Mouse (Mus musculus) MEL (cell line): Measurements from ENCODE around the gene Rgcc. TPM values are rescaled to one million over a fixed set of nuclear protein-coding genes. Genes with fewer than 3 reads are reported as not detected.
A peak's percentile ranks its signal among the peaks of the same experiment; 100 is the strongest.

Source experiments
- DNase-seq: peaks from one replicate; pipeline ENCODE4 v3.0.0; 2011; ENCODE audit warnings: low read depth, low spot score
- H3K27ac ChIP-seq: 2 replicates; pipeline ENCODE4 v1.5.1; 2012; ENCODE audit warnings: low read depth, mild to moderate bottlenecking, control low read depth, low read length, moderate library complexity; ENCODE audit not compliant: control insufficient read depth
- H3K27me3 ChIP-seq, 2 experiments: fragments of 150-350 bp in 1 of 2; sonication (generic) in 1 of 2; 2 replicates each; pipeline ENCODE4 v1.6.1; 2012; ENCODE audit warnings: low read length in 2 of 2, mild to moderate bottlenecking in 2 of 2, improper control_type of control experiment in 1 of 2, moderate library complexity in 1 of 2; ENCODE audit not compliant: insufficient read depth in 2 of 2, control insufficient read depth in 1 of 2
- H3K36me3 ChIP-seq, 2 experiments: 2 replicates each; pipeline ENCODE4 v1.6.1; 2012 to 2014; ENCODE audit warnings: low read length in 2 of 2, improper control_type of control experiment in 1 of 2, inconsistent platforms in 1 of 2, mild to moderate bottlenecking in 1 of 2; ENCODE audit not compliant: insufficient read depth in 2 of 2, control insufficient read depth in 1 of 2
- H3K4me1 ChIP-seq, 2 experiments: fragments of 150-350 bp in 1 of 2; sonication (generic) in 1 of 2; 2 replicates each; pipeline ENCODE4 v1.6.1; 2012; ENCODE audit warnings: low read length in 2 of 2, improper control_type of control experiment in 1 of 2, mild to moderate bottlenecking in 1 of 2; ENCODE audit not compliant: insufficient read depth in 2 of 2, control insufficient read depth in 1 of 2
- H3K4me3 ChIP-seq, 2 experiments: fragments of 150-350 bp in 1 of 2; sonication (generic) in 1 of 2; 2 replicates each; pipeline ENCODE4 v1.5.1; 2012; ENCODE audit warnings: low read depth in 2 of 2, low read length in 2 of 2, mild to moderate bottlenecking in 2 of 2, moderate library complexity in 2 of 2, control low read depth in 1 of 2, improper control_type of control experiment in 1 of 2; ENCODE audit not compliant: control insufficient read depth in 1 of 2, insufficient read depth in 1 of 2
- H3K79me2 ChIP-seq: 2 replicates; pipeline ENCODE4 v1.6.1; 2012; ENCODE audit warnings: mild to moderate bottlenecking, low read length, moderate library complexity; ENCODE audit not compliant: control insufficient read depth, poor library complexity, insufficient read depth
- H3K9ac ChIP-seq: 2 replicates; pipeline ENCODE4 v1.6.1; 2012; ENCODE audit warnings: low read depth, mild to moderate bottlenecking, control low read depth, low read length, moderate library complexity; ENCODE audit not compliant: control insufficient read depth, poor library complexity, severe bottlenecking
- H3K9me3 ChIP-seq: fragments of 150-350 bp; sonication (generic); replicated peaks from 2 replicates; pipeline ENCODE4 v1.6.1; 2012; ENCODE audit warnings: mild to moderate bottlenecking, low read length, improper control_type of control experiment, moderate library complexity; ENCODE audit not compliant: insufficient read depth
- CHD1 ChIP-seq: IDR thresholded peaks from 2 replicates; pipeline ENCODE4 v1.6.1; 2012; ENCODE audit warnings: low read depth, mild to moderate bottlenecking, inconsistent platforms, low read length, improper control_type of control experiment
- CHD2 ChIP-seq: IDR thresholded peaks from 2 replicates; pipeline ENCODE4 v1.6.1; 2011; ENCODE audit warnings: low read length, improper control_type of control experiment
- E2F4 ChIP-seq: IDR thresholded peaks from 2 replicates; pipeline ENCODE4 v1.6.1; 2011; ENCODE audit warnings: low read depth, low read length, improper control_type of control experiment, borderline replicate concordance
- EP300 ChIP-seq, 2 experiments: IDR thresholded peaks; 2 replicates each; pipeline ENCODE4 v1.6.1; 2011; ENCODE audit warnings: improper control_type of control experiment in 2 of 2, low read length in 2 of 2, low read depth in 1 of 2, mild to moderate bottlenecking in 1 of 2
- ETS1 ChIP-seq: IDR thresholded peaks from 2 replicates; pipeline ENCODE4 v1.6.1; 2012; ENCODE audit warnings: low read depth, mild to moderate bottlenecking, inconsistent platforms, low read length, improper control_type of control experiment, moderate library complexity
- HCFC1 ChIP-seq: IDR thresholded peaks from 2 replicates; pipeline ENCODE4 v1.6.1; 2012; ENCODE audit warnings: low read depth, mild to moderate bottlenecking, inconsistent platforms, low read length, improper control_type of control experiment, moderate library complexity
- KAT2A ChIP-seq: conservative IDR thresholded peaks from 2 replicates; pipeline ENCODE4 v1.6.1; 2012; ENCODE audit warnings: low read depth, low read length, improper control_type of control experiment, inconsistent platforms
- MAZ ChIP-seq: IDR thresholded peaks from 2 replicates; pipeline ENCODE4 v1.6.1; 2012; ENCODE audit warnings: low read depth, mild to moderate bottlenecking, inconsistent platforms, low read length, improper control_type of control experiment
- MEF2A ChIP-seq: IDR thresholded peaks from 2 replicates; pipeline ENCODE4 v1.6.1; 2014; ENCODE audit warnings: low read depth, mild to moderate bottlenecking, inconsistent platforms, low read length, improper control_type of control experiment; ENCODE audit not compliant: poor library complexity, insufficient replicate concordance, severe bottlenecking; ENCODE audit errors: extremely low read depth
- MXI1 ChIP-seq: IDR thresholded peaks from 2 replicates; pipeline ENCODE4 v1.6.1; 2011; ENCODE audit warnings: mild to moderate bottlenecking, low read depth, low read length, improper control_type of control experiment
- MYC ChIP-seq: IDR thresholded peaks from 2 replicates; pipeline ENCODE4 v1.6.1; 2011; ENCODE audit warnings: low read depth, mild to moderate bottlenecking, low read length, improper control_type of control experiment, moderate library complexity
- POLR2A ChIP-seq, 2 experiments: IDR thresholded peaks; 2 replicates each; pipeline ENCODE4 v1.6.1; 2011 to 2012; ENCODE audit warnings: low read length in 2 of 2, mild to moderate bottlenecking in 2 of 2, control low read depth in 1 of 2, improper control_type of control experiment in 1 of 2, low read depth in 1 of 2, moderate library complexity in 1 of 2; ENCODE audit not compliant: control insufficient read depth in 1 of 2, insufficient read depth in 1 of 2, poor library complexity in 1 of 2
- POLR2AphosphoS2 ChIP-seq: IDR thresholded peaks from 2 replicates; pipeline ENCODE4 v1.6.1; 2011; ENCODE audit warnings: low read length, improper control_type of control experiment
- SIN3A ChIP-seq: IDR thresholded peaks from 2 replicates; pipeline ENCODE4 v1.6.1; 2012; ENCODE audit warnings: low read length, improper control_type of control experiment, inconsistent platforms
- SMC3 ChIP-seq: IDR thresholded peaks from 2 replicates; pipeline ENCODE4 v1.6.1; 2011; ENCODE audit warnings: low read depth, low read length, improper control_type of control experiment
- TCF12 ChIP-seq: IDR thresholded peaks from 2 replicates; pipeline ENCODE4 v1.6.1; 2014; ENCODE audit warnings: low read depth, mild to moderate bottlenecking, inconsistent platforms, low read length, improper control_type of control experiment, moderate library complexity
- ZKSCAN1 ChIP-seq: IDR thresholded peaks from 2 replicates; pipeline ENCODE4 v1.6.1; 2012; ENCODE audit warnings: low read depth, mild to moderate bottlenecking, inconsistent platforms, low read length, improper control_type of control experiment, moderate library complexity
- polyA plus RNA-seq, 2 experiments: library from polyadenylated mRNA; stranded (reverse) in 1 of 2; unstranded in 1 of 2; fragments of >175 nt in 1 of 2; fragments of >200 nt in 1 of 2; gene quantifications; 2 replicates each; pipeline versions ENCODE4 v1.2.1 to v1.2.4; 2012; ENCODE audit warnings: low replicate concordance in 2 of 2, low read depth in 1 of 2; ENCODE audit not compliant: insufficient read length in 2 of 2, insufficient read depth in 1 of 2, missing spikeins in 1 of 2
- total RNA-seq: library from RNA; depleted of rRNA; stranded (reverse); fragments of 300-350 nt; gene quantifications from 2 replicates; pipeline ENCODE4 v1.2.3, GENCODE M21; 2012

Gene Rgcc
- total and polyA plus RNA-seq, 3 experiments: 1.2 to 1.8 TPM; not detected in 1

DNA sequence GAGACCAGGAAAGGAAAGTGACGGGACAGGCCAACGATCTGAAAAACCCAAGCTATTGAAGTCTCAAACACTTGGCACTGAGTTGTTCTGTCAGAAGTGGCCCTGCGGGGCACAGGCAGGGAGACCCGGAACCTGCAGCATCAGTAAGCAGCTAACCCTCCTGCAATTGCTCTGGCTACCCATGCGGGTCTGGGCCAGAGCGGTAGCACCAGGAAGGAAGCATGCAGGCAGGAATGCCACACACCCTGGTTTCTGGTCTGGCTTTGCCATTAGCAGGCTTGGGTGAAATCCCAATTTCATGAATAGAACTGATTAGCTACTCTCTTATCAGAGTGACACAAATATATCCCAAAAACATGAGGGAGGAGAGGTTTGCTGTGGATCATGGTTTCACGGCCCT is 30.5 kb upstream of the Rgcc start:
- DNase-seq: peak; percentile 35
- Histone ChIP-seq H3K79me2 (no peaks in the 10 kb centered on the region; the same call in 1 of the 2 replicates), H3K4me1 (peaks cover 10 to 16% of the 10 kb centered on the region in 2 experiments), H3K4me3 (no peak overlapping the region), H3K36me3 (peaks cover 5 to 14% of the 10 kb centered on the region in 2 experiments), H3K9ac (no peak overlapping the region), H3K27ac (peak overlapping the region; percentile 82), H3K9me3 (no peaks in the 10 kb centered on the region), H3K27me3 (no peaks in the 10 kb centered on the region)
- TF ChIP-seq TCF12 (no peak), SMC3 (no peak), CHD2 (no peak)

DNA sequence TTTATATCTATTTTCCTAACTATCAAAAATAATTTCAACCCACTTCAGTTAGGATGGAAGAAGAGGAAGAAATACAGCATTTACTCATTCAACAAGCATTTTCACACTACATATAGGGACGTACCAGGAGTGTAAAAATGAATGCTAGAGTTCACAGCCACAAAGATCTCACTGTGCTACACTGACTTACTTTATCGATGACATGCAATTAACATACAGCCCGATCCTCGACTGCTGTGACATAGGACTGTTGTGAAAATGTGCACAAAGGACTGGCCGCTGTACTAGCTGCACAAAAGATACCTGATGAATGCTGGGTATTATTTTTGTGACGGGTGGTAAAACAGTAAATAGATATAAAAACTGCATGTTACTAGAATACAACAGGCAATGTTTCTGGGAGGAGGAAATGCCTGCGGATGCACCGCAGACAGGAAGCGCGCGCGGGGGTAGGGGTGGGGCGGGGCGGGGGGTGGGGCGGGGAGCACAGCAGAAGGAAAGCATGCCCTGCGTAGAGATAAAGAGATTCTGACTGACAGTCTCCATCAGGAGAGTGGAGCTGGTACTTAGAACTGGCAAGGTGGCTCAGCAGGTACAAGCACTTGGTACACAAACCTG is 29.6 kb upstream of the Rgcc start:
- Histone ChIP-seq H3K4me1 (peaks cover 10 to 16% of the 10 kb centered on the region in 2 experiments), H3K36me3 (peaks cover 2 to 14% of the 10 kb centered on the region in 2 experiments; a peak in 2 of 4 replicates), H3K9me3 (no peaks in the 10 kb centered on the region), H3K27me3 (no peaks in the 10 kb centered on the region), H3K79me2 (no peaks in the 10 kb centered on the region; the same call in 1 of the 2 replicates), H3K9ac (peak overlapping the region; percentile 69), H3K27ac (peak overlapping the region; percentile 100), H3K4me3 (peak overlapping the region; percentile 73 to 93)
- DNase-seq: peak; percentile 77
- TF ChIP-seq CHD1 (no peak), POLR2A (IDR thresholded peaks at IDR 0.05; ENCODE audit: control insufficient read depth in 1 of 2, insufficient read depth in 1 of 2, low read depth in 1 of 2, low read length in 2 of 2, poor library complexity in 1 of 2) (no peak), SIN3A (peak; percentile 56), MXI1 (peak; percentile 53), E2F4 (no peak), HCFC1 (peak; percentile 29; the same call in 1 of the 2 replicates), ZKSCAN1 (no peak), KAT2A (no peak; the same call in 1 of the 2 replicates), EP300 (IDR thresholded peaks at IDR 0.05; ENCODE audit: low read depth in 1 of 2, low read length in 2 of 2) (peak; percentile 29 to 32; a peak in 3 of 4 replicates), TCF12 (peak; percentile 43; the same call in 1 of the 2 replicates), ETS1 (peak; percentile 36; the same call in 1 of the 2 replicates), POLR2AphosphoS2 (peak; percentile 45; the same call in 1 of the 2 replicates), MYC (peak; percentile 45; the same call in 1 of the 2 replicates), MAZ (0 out of 2 replicates have a peak, but pooled peaks have one; percentile 44), MEF2A (no peak)
